10 mouse cellular contexts compared by ENCODE assay signal in genomic region chr2:67477753-67478152, GRCm38 (mm10). TPM values are rescaled to one million over a fixed set of nuclear protein-coding genes. Genes with fewer than 3 reads are reported as not detected.
DNase-seq lines count a peak whose midpoint lies in the region; ATAC-seq and TF ChIP-seq lines count a peak whose summit lies in the region.
"Had no signal": no experiment of that assay in that cellular context is flagged by ENCODE, and none has a peak within 500 bp of the region (broad histone marks: within the 10 kb centered on the region; RNA-seq: fewer than 3 reads in every experiment).

No protein-coding gene starts in this region.

- TF ChIP-seq CTCF in forebrain, postnatal 0 days (IDR thresholded peaks at IDR 0.05; ENCODE audit: low read depth), result peak; percentile 65

- no peaks in the 10 kb centered on the region for H3K9me3 ChIP-seq in forebrain, postnatal 0 days (ENCODE audit: low read length)

- H3K9ac ChIP-seq in forebrain, postnatal 0 days, result no peak overlapping the region

- ATAC-seq in forebrain, postnatal 0 days, result no peak

- H3K4me2 ChIP-seq in forebrain, postnatal 0 days (ENCODE audit: low read depth), result no peak overlapping the region

- H3K27ac ChIP-seq in forebrain, postnatal 0 days (ENCODE audit: low read depth, low read length), result no peak overlapping the region

- no peaks in the 10 kb centered on the region for H3K27me3 ChIP-seq in forebrain, postnatal 0 days (ENCODE audit: insufficient read depth, low read length)

- no peak overlapping the region for H3K4me3 ChIP-seq in forebrain, postnatal 0 days (ENCODE audit: low read depth, low read length)

- H3K4me1 ChIP-seq in forebrain, postnatal 0 days (ENCODE audit: insufficient read depth), result peaks cover 3% of the 10 kb centered on the region; the same call in 1 of the 2 replicates

- WGBS in forebrain, postnatal 0 days, result 18% methylated on average over 6 of the region's 6 CpGs

- DNase-seq in left cerebral cortex, postnatal 10 days (ENCODE audit: extremely low spot score in 1 of 2, low spot score in 2 of 2), result peak; percentile 36 to 56
- no peak for DNase-seq in left cerebral cortex, postnatal 36 days (ENCODE audit: low spot score in 2 of 2)
- peak; percentile 67 for DNase-seq in NIH3T3 (ENCODE audit: low read depth)
- peak; percentile 50 for DNase-seq in adrenal gland, postnatal 25 days
- peak; percentile 68 for DNase-seq in forebrain, postnatal 0 days
- DNase-seq in left cerebral cortex, postnatal 14 days (ENCODE audit: low spot score in 2 of 2), result peak; percentile 34 to 68
- peak; percentile 69 for DNase-seq in right cerebral cortex, postnatal 14 days
- DNase-seq in thymus, postnatal 25 days, result no peak

- intact Hi-C loops in left cerebral cortex, postnatal 10 days (cut with DNase I), result loop anchor here (5.0 kb wide), 1 partner anchor 515 kb away; no protein-coding TSS in a partner anchor
- intact Hi-C loops in left cerebral cortex, postnatal 36 days (cut with DNase I), result loop anchor here (5.0 kb wide), 1 partner anchor 515 kb away; no protein-coding TSS in a partner anchor
- intact Hi-C loops in left cerebral cortex, postnatal 14 days (cut with DNase I), result loop anchor here (5.0 kb wide), 1 partner anchor 515 kb away; no protein-coding TSS in a partner anchor

- H3K36me3 ChIP-seq in forebrain, postnatal 0 days (ENCODE audit: insufficient read depth), result no peaks in the 10 kb centered on the region

RNA-seq across cellular contexts. Expression of gene Xirp2, which starts 32.0 kb away (rescaled TPM):
- under 1 TPM in 1 of 2 experiments, not detected in 1; 0.02 TPM for total RNA-seq in left cerebral cortex, postnatal 10 days (2021)
- under 1 TPM; 0.05 to 0.09 TPM for total RNA-seq in left cerebral cortex, postnatal 36 days (2021)
- total RNA-seq in adrenal gland, postnatal 25 days (2021), result not detected in 2 replicates
- 0.08 TPM in 1 of 2 replicates, not detected in the other for total RNA-seq in forebrain, postnatal 0 days (2014; rRNA removed)
- not detected in 2 replicates for polyA plus RNA-seq in forebrain, postnatal 0 days (2015; fragmentation: Nextera tagmentation; extraction: Ambion mirVana)
- total RNA-seq in left cerebral cortex, postnatal 14 days (2021), result under 1 TPM in 1 of 2 experiments, not detected in 1; 0.04 TPM

RNA-seq across cellular contexts. Expression of gene Gm26727, which starts 44.8 kb away (rescaled TPM):
- not detected for total RNA-seq in left cerebral cortex, postnatal 10 days (2021)
- total RNA-seq in left cerebral cortex, postnatal 36 days (2021), result not detected
- not detected in 2 replicates for total RNA-seq in adrenal gland, postnatal 25 days (2021)
- total RNA-seq in forebrain, postnatal 0 days (2014; rRNA removed), result not detected in 2 replicates
- not detected in 2 replicates for polyA plus RNA-seq in forebrain, postnatal 0 days (2015; fragmentation: Nextera tagmentation; extraction: Ambion mirVana)
- total RNA-seq in left cerebral cortex, postnatal 14 days (2021), result not detected
- polyA plus RNA-seq: frontal cortex, adult 2 months; lung, embryonic 16.5 days had no signal

Comparison
In these comparisons a context has a peak if more than half of its experiments do, and no peak if none do; other contexts are left out.
1. DNase-seq: peak in left cerebral cortex, postnatal 10 days (2 of 2), NIH3T3 (single experiment), adrenal gland, postnatal 25 days (single experiment), forebrain, postnatal 0 days (single experiment), left cerebral cortex, postnatal 14 days (2 of 2) and right cerebral cortex, postnatal 14 days (single experiment); none in left cerebral cortex, postnatal 36 days (0 of 2) and thymus, postnatal 25 days (single experiment).